Mouse (Mus musculus) spleen, adult 2 months (tissue): Measurements from ENCODE around the gene Opn4.

ENCODE experiments used
- CTCF ChIP-seq: fragments of 200-500 bp; IDR thresholded peaks from 2 replicates; pipeline ENCODE4 v1.5.1; 2011; ENCODE audit warnings: mild to moderate bottlenecking, inconsistent platforms; ENCODE audit not compliant: insufficient read depth, insufficient read length, insufficient replicate concordance; ENCODE audit errors: extremely low read depth
- POLR2A ChIP-seq: fragments of 200-500 bp; IDR thresholded peaks from 2 replicates; pipeline ENCODE4 v1.6.1; 2011; ENCODE audit warnings: low read depth, low read length, inconsistent platforms

- TF ChIP-seq CTCF (no peak), POLR2A (no peak)
Observed at GRCm38 (mm10) chr14:34590017-34590570, 9.8 kb downstream of the Opn4 start.
